Mouse (Mus musculus) G1E-ER4 (cell line): Measurements from ENCODE around the gene Calhm6. TPM values are rescaled to one million over a fixed set of nuclear protein-coding genes. Genes with fewer than 3 reads are reported as not detected.

Source experiments
- GATA1 ChIP-seq: IDR thresholded peaks from one replicate; pipeline ENCODE4 v1.8.0; 2012; ENCODE audit warnings: low read length, inconsistent platforms
- polyA plus RNA-seq: library from polyadenylated mRNA; stranded (reverse); fragments of >175 nt; gene quantifications from 2 replicates; pipeline ENCODE4 v1.2.3, GENCODE M21; 2012

Gene Calhm6
- not detected in 2 replicates for polyA plus RNA-seq

DNA sequence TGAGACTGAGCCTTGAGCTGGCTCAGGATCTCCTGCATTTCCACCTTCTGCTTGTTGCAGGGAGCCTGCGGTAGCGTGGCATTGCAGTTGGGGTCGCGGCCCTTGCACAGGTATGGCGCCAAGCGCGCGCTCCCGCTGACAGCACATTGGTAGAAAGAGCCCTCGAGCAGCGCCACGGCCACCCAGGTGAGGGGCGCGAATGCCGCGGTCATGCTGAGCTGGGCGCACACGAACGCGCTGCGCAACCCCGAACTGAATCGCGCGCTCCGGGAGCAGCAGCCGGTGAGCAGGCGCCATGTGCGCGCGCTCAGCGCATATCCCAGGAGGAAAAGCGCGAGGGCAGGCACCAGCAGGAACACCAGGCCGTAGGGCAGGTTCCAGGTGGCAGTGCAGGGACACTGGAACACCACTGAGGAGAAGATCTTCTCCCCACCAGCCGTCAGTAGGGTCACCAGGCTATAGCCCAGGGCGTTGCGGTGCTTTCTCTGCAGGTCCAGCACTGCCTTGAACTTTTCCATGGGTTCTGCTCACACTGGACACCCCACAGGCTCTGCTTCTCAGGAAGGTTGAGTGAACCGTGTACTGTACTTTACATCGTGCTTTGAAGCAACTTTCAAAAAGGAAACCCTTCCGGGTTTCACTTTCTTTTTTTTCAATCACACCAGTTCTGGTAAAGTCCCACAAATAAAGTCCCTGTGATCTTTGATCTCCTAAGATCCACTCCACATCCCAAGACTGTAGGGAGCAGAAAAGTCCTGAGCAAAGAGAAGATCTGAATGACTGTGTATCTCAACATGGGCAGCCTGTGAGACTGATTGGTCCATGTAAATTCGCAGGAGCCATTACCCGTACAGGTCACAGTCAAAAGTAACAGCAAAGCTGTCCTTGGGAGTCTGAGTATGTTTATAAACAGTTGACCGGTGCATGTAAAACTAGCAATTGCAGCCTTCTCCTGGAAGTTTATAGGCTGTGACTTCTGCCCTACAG, at the start of gene Calhm6:
TSS of gene Calhm6 (minus strand) at position 593 of the 987 bp plus-strand sequence.
- no peak for TF ChIP-seq GATA1

DNA sequence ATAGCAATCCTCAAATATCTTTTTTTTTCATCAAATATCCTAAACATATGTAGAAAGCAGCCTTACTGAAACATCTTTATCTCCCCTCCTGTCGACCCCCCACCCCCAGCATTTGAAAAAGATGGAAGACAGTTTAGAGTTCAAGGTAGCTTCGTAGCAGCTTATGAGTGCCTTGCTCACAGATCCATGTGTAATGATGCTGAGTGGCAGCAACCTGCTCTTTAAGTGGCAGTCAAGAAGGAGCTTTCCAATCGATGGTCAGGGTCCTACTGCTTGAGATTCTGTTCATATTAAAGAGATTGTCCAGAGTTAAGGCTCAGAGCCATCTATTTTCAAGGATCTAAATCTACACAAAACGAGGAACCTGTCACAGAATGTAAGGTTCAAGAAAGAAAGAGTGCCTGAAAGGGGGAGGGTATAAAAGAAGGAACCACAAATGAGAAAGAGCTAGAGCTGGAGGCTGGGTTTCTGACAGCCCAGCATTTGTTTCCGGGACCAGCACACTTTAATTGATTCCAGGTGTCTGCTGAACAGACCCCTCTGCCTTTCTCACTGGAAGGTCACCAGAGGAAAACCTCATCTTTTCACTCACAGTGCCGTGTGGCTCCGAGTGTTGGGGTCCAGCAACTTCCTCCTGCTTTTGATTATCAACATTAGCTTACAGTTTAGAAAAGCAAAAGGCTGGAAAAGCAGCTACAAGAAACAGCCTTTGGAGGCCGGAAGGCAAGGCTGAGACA, 48.3 kb upstream of the Calhm6 start:
- no peak for TF ChIP-seq GATA1

DNA sequence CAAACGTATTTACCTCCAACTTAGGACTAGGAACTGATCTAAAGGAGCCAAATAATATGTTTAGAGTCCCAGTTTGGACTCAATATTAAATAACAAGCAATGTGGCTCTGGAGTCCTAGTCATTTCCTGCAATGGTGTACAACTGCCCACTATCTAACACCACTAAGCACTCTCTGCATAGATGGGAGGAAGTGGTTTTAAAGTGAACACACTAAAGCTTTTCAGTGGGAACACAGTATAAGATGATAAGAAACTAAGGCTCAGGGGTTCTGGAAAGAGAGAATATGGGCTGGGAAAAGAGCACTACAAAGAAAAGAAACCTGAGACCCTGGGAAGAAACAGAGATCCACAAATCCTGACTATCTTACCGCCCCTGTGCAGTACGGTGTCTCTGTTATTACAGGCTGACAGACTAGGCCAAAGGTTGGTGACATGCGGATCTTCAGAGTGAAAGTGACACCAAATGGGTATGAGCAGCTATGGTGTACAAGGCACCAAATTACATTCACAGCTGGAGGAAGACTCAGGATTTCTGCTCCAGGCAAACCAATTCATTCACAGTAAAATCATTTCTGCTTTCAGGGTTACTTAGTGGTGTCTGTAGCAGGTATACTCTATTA, 45.0 kb upstream of the Calhm6 start:
- TF ChIP-seq GATA1: no peak

DNA sequence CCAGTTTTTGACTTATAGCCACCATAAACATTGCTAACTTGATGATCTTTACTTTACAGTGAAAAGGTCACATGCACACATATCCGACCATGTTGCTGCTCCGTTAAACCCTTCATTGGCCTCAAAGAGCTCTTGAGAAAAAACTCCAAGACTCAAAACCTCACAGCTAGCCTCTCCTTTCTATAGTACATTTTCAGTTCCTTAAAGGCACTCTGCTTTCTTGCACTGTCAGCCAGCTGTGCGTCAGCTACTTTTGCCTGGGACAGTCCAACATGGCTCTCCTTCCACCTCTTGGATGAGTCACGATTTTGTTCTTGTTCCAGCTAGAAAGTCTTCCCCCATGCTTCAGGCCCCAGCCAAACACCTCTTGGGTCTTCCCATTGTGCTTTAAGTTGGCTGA, 43.9 kb upstream of the Calhm6 start:
- TF ChIP-seq GATA1: no peak

DNA sequence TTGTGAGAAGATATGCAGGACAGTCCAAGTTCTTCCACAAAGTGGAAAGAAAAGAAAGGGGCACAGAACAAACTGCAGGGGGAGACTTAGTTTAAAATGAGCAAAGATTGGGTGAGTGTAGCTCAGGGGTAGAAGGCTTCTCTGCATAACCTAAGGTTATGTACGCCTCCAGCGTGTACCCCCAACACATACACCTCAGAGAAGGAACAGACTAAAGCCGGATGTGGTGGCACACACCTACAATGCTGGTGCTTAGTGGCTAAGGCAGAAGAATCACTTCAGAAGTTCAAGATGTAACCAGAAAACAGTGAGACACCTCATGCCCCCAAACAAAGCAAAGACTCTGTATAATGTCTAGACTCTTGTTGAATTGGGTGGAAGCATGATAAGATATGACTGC, 43.4 kb upstream of the Calhm6 start:
- TF ChIP-seq GATA1: no peak

DNA sequence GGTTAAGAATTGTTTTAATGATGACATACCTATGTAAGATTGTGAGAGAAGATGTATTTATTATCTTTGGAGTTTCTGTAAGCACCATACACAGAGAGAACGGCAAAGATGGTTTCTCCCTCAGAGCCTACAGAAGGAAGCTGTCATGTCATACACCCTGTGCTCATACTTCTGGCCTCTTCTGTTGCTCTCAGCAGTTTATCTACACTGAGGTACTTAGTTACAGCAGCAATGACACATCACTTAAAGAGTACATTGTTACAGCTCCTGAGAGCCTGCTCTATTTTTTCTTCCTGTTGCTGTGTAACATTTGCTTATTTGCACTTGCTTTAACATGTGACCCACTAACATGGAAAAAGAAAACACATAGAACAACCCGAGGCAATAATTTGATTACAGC, 39.2 kb upstream of the Calhm6 start:
- no peak for TF ChIP-seq GATA1

DNA sequence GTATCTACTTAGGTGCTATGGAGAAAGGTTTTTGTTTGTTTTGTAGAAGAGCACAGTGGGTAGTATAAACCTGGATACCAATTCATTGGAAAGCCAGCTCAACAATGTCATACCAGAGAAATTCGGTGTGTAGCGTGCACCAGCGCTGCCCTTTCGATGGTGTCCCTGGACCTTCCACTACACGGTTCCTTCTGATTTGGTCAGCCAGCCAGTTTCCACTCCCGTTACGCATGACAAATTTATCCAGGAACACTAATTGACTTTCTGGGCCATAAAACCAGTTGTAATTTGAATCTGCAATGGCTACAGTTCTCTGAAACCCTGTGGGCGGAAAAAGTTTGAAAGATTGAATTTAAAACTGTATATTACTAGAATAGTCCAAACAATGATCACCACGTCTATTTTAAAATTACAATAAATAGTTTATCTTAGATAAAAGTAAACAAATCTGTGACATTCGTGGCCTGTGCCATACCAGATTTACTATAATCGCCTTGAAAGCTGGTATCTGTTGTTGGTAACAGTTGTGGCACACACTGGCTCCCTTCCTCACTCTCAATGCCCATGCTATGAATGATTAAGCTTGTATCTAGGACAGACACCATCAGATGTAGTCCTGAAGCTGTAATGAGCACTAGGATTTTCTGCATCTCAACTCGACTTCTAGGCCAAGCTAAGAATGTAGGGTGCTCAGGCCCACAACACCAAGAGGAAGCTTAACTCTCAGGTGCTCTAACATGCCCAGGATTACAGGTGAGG, 28.2 kb upstream of the Calhm6 start:
- TF ChIP-seq GATA1: no peak

DNA sequence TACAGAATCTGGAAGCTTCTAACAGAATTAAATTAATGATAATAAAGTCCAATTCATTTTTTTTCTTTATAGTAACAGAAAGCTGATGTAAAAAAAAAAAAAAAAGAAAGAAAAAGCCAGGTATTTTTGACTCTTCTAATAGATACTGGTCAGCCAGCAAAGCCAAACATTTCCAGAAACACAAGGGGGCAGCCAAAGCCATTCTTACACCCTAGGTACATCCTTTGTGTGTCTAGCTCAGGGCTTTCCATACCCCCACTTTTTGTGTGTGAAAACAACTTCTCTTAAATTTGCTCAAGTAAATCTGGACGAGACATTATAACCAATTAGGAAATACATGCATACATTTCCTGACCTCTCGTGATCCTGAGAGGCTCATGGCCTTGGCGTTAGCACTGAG, 24.0 kb upstream of the Calhm6 start:
- TF ChIP-seq GATA1: no peak

DNA sequence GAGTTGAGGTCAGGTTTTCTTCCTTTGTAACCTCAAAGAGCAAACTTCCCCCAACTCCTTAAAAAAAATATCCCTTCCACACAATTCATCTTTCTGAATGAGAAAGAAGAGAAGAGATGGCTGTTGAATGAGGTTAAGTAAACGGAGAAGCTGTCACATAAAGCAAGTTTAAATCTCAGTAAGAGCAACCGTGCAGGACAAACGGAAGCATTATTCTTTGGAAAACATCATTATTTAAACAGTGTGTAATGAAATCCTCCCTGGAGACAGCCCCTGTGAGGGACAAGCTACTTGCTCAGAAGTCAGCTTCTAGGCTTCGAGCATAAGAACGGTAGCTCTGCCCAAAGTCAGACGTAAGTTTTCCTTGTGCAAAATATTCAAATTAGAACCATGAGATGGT, 22.7 kb upstream of the Calhm6 start:
- TF ChIP-seq GATA1: no peak

DNA sequence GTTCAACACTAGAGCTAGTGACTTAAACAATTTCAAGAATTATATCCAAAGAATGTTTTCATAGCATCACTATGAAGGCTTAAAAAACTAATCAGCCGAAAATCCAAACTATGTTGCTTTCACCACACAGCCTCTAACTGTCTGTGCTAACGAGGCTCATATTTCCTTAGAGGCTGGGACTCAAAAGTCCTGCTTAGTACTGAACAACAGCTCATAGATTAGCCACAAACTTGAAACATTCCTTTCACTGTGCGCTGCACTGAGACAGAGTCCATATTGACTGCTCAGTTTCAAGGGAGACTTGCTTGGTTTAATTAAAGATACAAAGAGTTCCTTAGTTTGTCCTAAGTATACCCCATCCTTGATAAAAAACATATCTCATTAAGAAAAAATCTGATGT, 22.0 kb upstream of the Calhm6 start:
- TF ChIP-seq GATA1: no peak

DNA sequence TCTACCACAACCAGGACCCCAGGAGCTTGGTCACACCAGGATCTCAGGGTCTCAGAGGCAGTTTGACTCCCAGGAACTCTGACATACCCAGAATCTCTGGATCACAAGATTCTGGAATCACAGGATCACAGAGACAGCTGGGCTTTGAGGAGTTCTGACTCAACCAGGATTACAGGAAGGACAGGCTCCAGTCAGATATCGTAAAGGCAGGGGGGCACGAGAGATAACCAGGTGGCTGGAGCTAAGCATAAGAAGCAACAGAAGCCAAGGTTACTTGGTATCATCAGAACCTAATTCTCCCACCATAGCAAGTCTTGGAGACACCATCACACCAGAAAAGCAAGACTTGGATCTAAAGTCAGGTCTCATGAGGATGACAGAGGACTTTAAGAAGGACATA, 13.9 kb upstream of the Calhm6 start:
- TF ChIP-seq GATA1: no peak

DNA sequence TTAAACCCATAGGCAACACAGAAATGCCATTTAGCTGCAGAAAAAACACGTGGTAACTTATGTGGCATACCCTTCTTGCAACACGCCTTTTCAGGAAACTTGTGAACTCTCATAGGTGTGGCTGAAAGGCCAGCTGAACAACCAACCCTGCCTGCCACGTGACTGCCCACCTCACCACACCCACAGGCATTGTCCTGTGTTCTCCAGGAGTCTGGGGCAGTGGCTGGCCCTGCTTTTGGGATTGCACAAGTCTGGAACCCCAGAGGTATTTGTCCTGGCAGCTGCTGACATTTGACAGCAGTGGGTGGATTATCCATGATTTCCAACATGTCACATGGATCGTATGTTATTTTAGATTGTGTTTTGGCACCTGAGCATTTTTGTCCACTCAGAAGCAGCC, 12.0 kb upstream of the Calhm6 start:
- TF ChIP-seq GATA1: no peak

DNA sequence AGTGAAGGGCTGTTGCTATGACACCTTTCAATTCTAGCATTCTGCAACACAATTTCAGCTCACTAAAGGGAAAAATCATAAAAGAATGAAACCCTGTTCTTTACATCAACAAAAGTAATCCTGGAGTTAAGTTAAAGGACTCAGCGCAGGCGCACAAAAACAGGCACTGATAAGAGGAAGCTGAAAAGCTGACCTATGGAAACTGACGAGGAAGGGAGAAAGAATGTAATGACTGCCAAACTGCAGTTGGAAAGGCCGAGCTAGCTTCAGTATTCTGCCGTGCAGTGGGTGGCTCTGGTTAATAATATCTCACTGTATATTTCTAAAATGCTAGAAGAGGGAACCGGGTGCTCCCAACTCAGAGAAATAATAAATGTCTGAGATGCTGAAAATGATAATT, 10.2 kb upstream of the Calhm6 start:
- TF ChIP-seq GATA1: no peak

DNA sequence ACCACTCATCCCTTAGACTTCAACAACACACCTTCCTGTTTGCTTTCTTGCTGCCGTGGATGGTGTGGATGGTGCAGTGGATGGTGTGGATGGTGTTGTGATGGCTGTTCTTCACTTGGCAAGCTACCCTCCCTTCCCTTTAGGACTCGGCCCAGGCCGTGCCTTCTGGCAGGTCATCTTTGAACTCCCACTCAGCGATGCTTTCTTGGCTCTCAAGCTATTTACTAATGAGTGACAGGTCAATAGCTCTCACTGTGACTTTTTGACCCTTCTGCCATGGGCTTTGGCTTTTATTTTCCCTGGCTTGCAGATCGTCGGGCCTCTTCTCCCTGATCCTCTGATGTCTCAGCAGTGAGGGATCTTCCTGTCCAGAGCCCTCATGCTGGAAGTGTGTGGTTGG, 8.6 kb upstream of the Calhm6 start:
- TF ChIP-seq GATA1: no peak

DNA sequence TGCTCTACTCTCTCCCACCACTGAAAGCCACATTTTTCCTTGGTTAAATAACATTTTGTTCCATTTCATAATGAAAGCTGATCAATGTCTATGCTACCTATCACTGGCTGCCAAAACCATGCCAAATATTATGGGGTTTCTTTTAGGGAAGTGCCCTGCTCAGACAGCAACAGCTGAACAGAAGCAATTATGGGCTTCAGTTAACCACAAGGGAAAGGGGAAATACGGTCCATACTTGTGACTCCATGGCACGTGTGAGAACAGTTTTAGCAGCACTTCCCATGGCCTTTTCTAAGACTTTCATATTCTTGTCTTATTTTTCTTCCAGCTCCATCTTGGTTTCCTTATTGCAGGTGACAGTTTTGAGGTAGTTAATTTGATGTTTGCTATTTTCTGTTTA, 3.6 kb upstream of the Calhm6 start:
- TF ChIP-seq GATA1: no peak
